Mouse (Mus musculus) heart, embryonic 15.5 days (tissue): ENCODE measurements at regions not wholly inside any gene's neighbourhood (a gene's known extent, or its start where the extent isn't known, plus 50 kb on each side); places are given as distances from the start of the nearest gene placed in this dataset.

Experiments
- ATAC-seq: fragments of 200-750 bp; cut with Nextera tagmentation; replicated peaks from 2 replicates; pipeline ENCODE4 v1.8.0; 2017; ENCODE audit warnings: low read depth, moderate TSS enrichment; ENCODE audit not compliant: insufficient number of reproducible peaks, insufficient read depth, low FRiP score
- H3K27ac ChIP-seq: fragments of 300-500 bp; sonication (generic); 2 replicates; pipeline ENCODE4 v1.5.1; 2015; ENCODE audit warnings: mild to moderate bottlenecking, inconsistent platforms
- H3K27me3 ChIP-seq: fragments of 300-500 bp; sonication (generic); 2 replicates; pipeline ENCODE4 v1.6.1; 2015; ENCODE audit warnings: inconsistent platforms
- H3K36me3 ChIP-seq: fragments of 300-500 bp; sonication (generic); 2 replicates; pipeline ENCODE4 v1.6.1; 2015; ENCODE audit warnings: mild to moderate bottlenecking, inconsistent platforms
- H3K4me1 ChIP-seq: fragments of 300-500 bp; sonication (generic); replicated peaks from 2 replicates; pipeline ENCODE4 v1.6.1; 2015; ENCODE audit warnings: inconsistent platforms
- H3K4me2 ChIP-seq: fragments of 300-500 bp; sonication (generic); 2 replicates; pipeline ENCODE4 v1.6.1; 2015; ENCODE audit warnings: inconsistent platforms, mild to moderate bottlenecking, moderate library complexity
- H3K4me3 ChIP-seq: fragments of 300-500 bp; sonication (generic); 2 replicates; pipeline ENCODE4 v1.5.1; 2015; ENCODE audit warnings: mild to moderate bottlenecking, inconsistent platforms
- H3K9ac ChIP-seq: fragments of 300-500 bp; sonication (generic); 2 replicates; pipeline ENCODE4 v1.6.1; 2015; ENCODE audit warnings: mild to moderate bottlenecking, inconsistent platforms
- H3K9me3 ChIP-seq: fragments of 300-500 bp; sonication (generic); replicated peaks from 2 replicates; pipeline ENCODE4 v1.6.1; 2016; ENCODE audit warnings: inconsistent platforms
- WGBS: fragments of 180-500 bp; shearing (Covaris S2); methylation state at CpG from one replicate; pipeline ENCODE4 v1.1.7; 2015; ENCODE audit warnings: mixed read lengths; 5-methylcytosine and 5-hydroxymethylcytosine counted together

DNA sequence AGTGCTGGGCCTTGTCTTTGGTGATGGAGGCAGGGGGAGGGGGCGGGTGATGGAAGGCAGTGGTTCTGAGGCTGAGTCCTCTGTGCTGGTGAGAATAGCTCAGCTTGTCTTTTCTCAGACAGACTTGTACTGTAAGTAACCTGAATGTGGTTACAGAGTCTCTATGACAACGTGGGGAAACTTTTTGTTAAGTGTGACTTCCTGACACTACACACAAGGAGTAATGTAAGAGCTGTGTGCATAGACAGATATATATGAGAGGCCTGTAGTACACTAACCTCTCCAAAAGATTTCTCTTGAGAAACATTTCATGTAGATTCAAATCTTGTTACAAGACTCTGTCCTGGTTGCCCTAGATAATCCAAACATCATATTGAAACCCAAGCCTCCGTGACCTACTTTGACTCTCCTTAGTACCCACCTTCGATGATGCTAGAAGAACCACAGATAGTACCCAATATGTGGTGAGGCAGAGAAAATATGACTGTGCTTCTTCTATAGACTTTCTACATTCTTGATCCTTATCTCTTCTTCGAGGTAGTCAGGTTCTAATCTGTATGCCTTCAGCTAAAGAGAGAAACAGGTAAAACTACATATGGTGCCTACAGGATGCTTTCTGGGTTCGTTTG is 424.7 kb downstream of the Ets1 start:
- Histone ChIP-seq H3K4me1 (no peaks in the 10 kb centered on the region), H3K9ac (no peak overlapping the region), H3K4me2 (no peak overlapping the region), H3K36me3 (no peaks in the 10 kb centered on the region), H3K4me3 (no peak overlapping the region), H3K9me3 (no peaks in the 10 kb centered on the region), H3K27me3 (no peaks in the 10 kb centered on the region), H3K27ac (no peak overlapping the region)
- WGBS: 67% methylated on average over 6 of the region's 6 CpGs
- ATAC-seq: no peak

DNA sequence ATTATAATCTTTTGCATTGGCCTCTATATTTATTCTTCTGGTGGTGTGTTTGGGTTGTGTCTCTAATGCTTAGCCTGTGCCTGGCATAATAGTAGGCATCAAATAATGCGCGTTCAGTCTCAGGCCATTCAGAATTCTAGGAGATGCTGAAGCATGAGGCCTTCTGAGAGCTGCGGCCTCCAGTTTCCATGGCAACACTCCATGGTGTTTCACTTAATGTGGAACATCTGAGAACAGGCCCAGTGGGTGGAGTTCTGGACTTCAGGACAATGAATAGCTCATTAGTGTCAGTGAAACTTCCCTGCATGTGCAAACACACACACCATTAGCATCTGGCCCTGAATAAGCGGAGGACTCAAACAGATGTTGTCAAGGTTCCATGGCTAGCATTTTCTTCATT is 426.5 kb downstream of the Ets1 start:
- no peak for ATAC-seq
- H3K27ac ChIP-seq: no peak overlapping the region
- no peaks in the 10 kb centered on the region for H3K4me1 ChIP-seq
- no peak overlapping the region for H3K4me2 ChIP-seq
- H3K36me3 ChIP-seq: no peaks in the 10 kb centered on the region
- H3K9ac ChIP-seq: no peak overlapping the region
- H3K9me3 ChIP-seq: no peaks in the 10 kb centered on the region
- WGBS: 86% methylated on average over 4 of the region's 4 CpGs
- H3K27me3 ChIP-seq: no peaks in the 10 kb centered on the region
- H3K4me3 ChIP-seq: no peak overlapping the region

DNA sequence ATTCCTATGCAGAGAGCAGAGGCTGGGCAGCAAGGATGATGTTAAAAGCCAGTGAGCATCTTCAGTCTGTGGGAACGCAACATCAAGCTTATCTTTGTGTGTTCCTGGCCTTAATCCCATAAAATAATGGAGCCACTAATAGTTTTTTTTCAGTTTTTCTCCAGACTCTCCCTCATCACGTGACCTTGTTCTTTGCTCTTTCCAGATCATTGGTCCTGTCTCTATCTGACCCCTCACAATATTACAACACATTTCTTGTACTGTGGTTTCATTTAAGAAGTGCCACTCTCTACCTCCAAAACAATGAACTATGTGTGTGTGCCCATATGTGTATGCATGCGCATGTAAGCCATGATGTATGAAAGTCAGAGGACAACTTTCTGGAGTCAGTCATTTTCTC is 429.3 kb downstream of the Ets1 start:
- Histone ChIP-seq H3K27ac (no peak overlapping the region), H3K4me3 (no peak overlapping the region), H3K9ac (no peak overlapping the region), H3K4me2 (no peak overlapping the region), H3K27me3 (no peaks in the 10 kb centered on the region), H3K4me1 (no peaks in the 10 kb centered on the region), H3K36me3 (no peaks in the 10 kb centered on the region), H3K9me3 (no peaks in the 10 kb centered on the region)
- ATAC-seq: no peak
- 79% methylated on average over 3 of the region's 3 CpGs for WGBS

DNA sequence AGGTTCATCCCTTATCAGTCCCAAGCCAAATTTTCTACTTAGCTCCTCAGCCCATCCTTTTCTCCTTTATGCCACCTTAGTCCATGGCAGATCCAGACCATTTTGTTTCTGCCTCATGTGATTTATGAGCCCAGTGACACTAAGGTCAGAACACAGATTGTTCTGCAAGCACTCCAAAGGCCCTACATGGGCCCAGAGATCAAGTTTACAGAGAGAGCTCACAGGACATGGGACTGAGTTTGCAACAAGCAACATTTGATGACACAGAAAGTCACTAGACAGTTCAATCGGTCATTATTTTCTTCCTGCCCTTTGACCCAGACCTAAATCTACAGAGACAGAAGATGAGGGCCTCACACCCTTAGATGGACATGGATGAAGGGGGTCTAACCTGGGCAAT is 431.5 kb downstream of the Ets1 start:
- no peaks in the 10 kb centered on the region for H3K27me3 ChIP-seq
- no peak for ATAC-seq
- H3K4me2 ChIP-seq: no peak overlapping the region
- H3K27ac ChIP-seq: no peak overlapping the region
- H3K4me1 ChIP-seq: no peaks in the 10 kb centered on the region
- no peak overlapping the region for H3K4me3 ChIP-seq
- no peaks in the 10 kb centered on the region for H3K36me3 ChIP-seq
- WGBS: 72% methylated on average over 1 of the region's 1 CpGs
- no peak overlapping the region for H3K9ac ChIP-seq
- H3K9me3 ChIP-seq: no peaks in the 10 kb centered on the region

DNA sequence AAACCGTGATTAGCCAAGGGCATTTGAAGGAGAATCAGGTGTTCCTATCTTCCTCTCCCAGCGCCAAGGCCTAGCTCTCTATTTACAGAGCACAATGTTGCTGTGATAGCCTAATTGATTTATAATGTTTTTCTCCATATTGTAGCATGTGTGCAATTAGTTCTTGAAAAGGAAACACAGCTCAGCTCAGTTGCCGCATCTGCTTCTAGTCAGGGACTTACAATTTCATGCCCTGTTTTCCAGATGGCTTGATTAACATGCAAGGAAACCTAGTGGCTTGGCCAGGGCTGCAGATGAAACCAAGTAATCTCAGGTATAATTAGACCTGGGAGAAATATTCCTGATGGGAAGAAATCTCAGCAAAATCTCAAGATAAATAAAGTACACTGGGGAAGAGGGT is 434.1 kb downstream of the Ets1 start:
- Histone ChIP-seq H3K4me1 (no peaks in the 10 kb centered on the region), H3K4me3 (no peak overlapping the region), H3K27ac (no peak overlapping the region), H3K36me3 (no peaks in the 10 kb centered on the region), H3K9ac (no peak overlapping the region), H3K27me3 (no peaks in the 10 kb centered on the region), H3K9me3 (no peaks in the 10 kb centered on the region), H3K4me2 (no peak overlapping the region)
- WGBS: 70% methylated on average over 3 of the region's 3 CpGs
- ATAC-seq: no peak

GRCm38 (mm10) chr9:33080271-33080670 is 444.2 kb downstream of the Ets1 start:
- Histone ChIP-seq H3K4me2 (no peak overlapping the region), H3K4me1 (0 out of 2 replicates have a peak, but pooled peaks cover 4% of the 10 kb centered on the region), H3K27me3 (no peaks in the 10 kb centered on the region), H3K9me3 (no peaks in the 10 kb centered on the region), H3K4me3 (no peak overlapping the region), H3K9ac (no peak overlapping the region), H3K27ac (no peak overlapping the region), H3K36me3 (no peaks in the 10 kb centered on the region)
- ATAC-seq: no peak
- WGBS: 59% methylated on average over 3 of the region's 3 CpGs

DNA sequence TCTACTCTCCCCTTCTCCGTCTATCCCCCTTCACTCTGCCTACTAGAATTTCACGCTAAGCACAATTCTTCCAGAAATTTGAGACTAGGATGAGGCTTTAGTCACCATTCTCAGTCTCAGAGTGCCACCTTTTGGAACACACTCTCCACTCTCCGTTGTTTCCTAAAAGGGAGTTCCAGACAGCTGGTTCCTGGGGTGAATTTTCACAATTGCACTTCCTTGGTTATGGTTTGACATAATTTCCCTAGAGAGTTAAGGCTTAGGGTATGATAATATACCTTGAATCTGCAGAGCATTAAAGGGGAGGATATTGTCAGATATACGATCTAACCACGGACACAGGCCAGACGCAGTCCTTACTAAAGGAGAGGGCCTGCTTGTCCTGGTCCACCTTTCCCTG is 444.8 kb downstream of the Ets1 start:
- no peak overlapping the region for H3K27ac ChIP-seq
- H3K36me3 ChIP-seq: no peaks in the 10 kb centered on the region
- H3K9me3 ChIP-seq: no peaks in the 10 kb centered on the region
- H3K4me2 ChIP-seq: no peak overlapping the region
- H3K9ac ChIP-seq: no peak overlapping the region
- H3K4me1 ChIP-seq: 0 out of 2 replicates have a peak, but pooled peaks cover 4% of the 10 kb centered on the region
- WGBS: 37% methylated on average over 6 of the region's 6 CpGs
- ATAC-seq: no peak
- H3K4me3 ChIP-seq: no peak overlapping the region
- H3K27me3 ChIP-seq: no peaks in the 10 kb centered on the region

GRCm38 (mm10) chr9:33089977-33090376 is 454.0 kb downstream of the Ets1 start:
- Histone ChIP-seq H3K9ac (no peak overlapping the region), H3K4me2 (no peak overlapping the region), H3K27ac (no peak overlapping the region), H3K4me1 (no peaks in the 10 kb centered on the region), H3K36me3 (no peaks in the 10 kb centered on the region), H3K9me3 (no peaks in the 10 kb centered on the region), H3K4me3 (no peak overlapping the region), H3K27me3 (no peaks in the 10 kb centered on the region)
- 64% methylated on average over 3 of the region's 3 CpGs for WGBS
- ATAC-seq: no peak

DNA sequence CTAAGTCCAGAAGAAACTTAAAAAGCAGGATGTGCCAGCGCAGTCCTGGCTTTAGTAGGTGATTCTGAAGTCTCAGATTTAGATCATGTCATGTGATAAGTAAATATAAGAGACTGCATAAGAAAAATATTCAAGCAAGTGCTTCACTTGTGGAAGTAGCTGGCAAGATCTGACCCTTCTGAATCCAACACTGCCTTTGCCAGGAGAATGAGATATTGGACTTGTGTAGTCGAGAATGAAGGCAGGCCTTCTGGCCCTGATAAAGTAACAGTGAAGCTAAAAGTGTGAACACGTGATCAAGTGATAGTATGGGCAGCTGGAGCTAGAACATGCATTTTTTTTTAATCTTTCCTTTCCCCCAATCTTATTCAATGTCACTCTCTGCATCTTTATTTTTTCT is 455.6 kb downstream of the Ets1 start:
- H3K36me3 ChIP-seq: no peaks in the 10 kb centered on the region
- no peaks in the 10 kb centered on the region for H3K4me1 ChIP-seq
- no peak overlapping the region for H3K27ac ChIP-seq
- H3K4me3 ChIP-seq: no peak overlapping the region
- H3K4me2 ChIP-seq: no peak overlapping the region
- no peak overlapping the region for H3K9ac ChIP-seq
- 55% methylated on average over 3 of the region's 3 CpGs for WGBS
- H3K9me3 ChIP-seq: no peaks in the 10 kb centered on the region
- H3K27me3 ChIP-seq: no peaks in the 10 kb centered on the region
- no peak for ATAC-seq

DNA sequence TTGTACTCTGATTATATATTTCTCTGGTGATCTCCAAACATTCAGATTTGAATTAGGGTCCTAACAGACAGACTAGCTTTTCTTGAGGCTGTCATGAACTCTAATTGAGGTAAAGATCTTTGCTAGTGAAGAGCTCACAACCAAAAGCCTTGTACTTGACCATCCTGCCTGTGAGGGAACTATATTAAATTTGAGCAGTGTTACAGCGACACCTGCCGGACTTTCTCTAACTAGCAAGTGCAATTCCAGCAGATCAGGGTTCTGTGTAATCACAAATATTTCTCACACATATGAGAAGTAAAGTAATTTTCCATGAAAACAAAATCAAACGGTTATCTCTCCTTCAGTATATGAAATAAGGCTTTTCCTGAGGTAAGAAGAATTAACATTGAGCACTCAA is 459.6 kb downstream of the Ets1 start:
- Histone ChIP-seq H3K9ac (no peak overlapping the region), H3K36me3 (no peaks in the 10 kb centered on the region), H3K4me2 (no peak overlapping the region), H3K27ac (no peak overlapping the region), H3K4me3 (no peak overlapping the region), H3K27me3 (no peaks in the 10 kb centered on the region), H3K9me3 (no peaks in the 10 kb centered on the region), H3K4me1 (no peaks in the 10 kb centered on the region; the same call in 1 of the 2 replicates)
- no peak for ATAC-seq
- WGBS: 1% methylated on average over 3 of the region's 3 CpGs

- no peak overlapping the region for H3K9ac ChIP-seq
- peak; percentile 39; the same call in 1 of the 2 replicates for ATAC-seq
- H3K9me3 ChIP-seq: no peaks in the 10 kb centered on the region
- no peak overlapping the region for H3K4me3 ChIP-seq
- peaks cover 9% of the 10 kb centered on the region; the same call in 1 of the 2 replicates for H3K4me1 ChIP-seq
- 14% methylated on average over 3 of the region's 3 CpGs for WGBS
- H3K27ac ChIP-seq: peak overlapping the region; percentile 35
- no peaks in the 10 kb centered on the region for H3K36me3 ChIP-seq
- H3K4me2 ChIP-seq: no peak overlapping the region
- H3K27me3 ChIP-seq: no peaks in the 10 kb centered on the region
Observed at GRCm38 (mm10) chr9:33101206-33101605, 465.2 kb downstream of the Ets1 start.

DNA sequence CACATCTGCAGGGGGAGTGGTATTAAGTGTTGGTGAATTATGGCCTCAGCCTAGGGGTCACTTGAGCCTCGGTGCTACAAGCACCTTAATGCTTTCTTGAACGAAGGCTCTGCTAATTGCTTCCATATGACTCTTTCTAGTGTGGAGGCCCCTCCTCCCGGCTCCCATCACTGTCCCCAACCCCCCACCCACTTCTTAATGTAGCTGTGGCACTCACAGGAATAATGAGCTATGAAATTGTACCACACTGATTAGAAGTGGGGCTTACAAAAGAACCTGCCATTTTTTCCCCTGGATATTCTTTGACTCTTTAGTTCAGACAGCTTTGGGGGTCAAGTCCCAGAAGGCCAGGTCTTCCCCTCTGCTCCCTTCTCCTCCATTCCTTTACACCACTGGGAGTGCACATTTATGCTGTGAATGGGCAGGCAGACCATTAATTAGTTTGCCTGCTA is 468.6 kb downstream of the Ets1 start:
- H3K4me3 ChIP-seq: no peak overlapping the region
- no peaks in the 10 kb centered on the region for H3K36me3 ChIP-seq
- H3K4me1 ChIP-seq: peaks cover 9% of the 10 kb centered on the region; the same call in 1 of the 2 replicates
- H3K27me3 ChIP-seq: no peaks in the 10 kb centered on the region
- no peak overlapping the region for H3K9ac ChIP-seq
- no peaks in the 10 kb centered on the region for H3K9me3 ChIP-seq
- no peak overlapping the region for H3K4me2 ChIP-seq
- WGBS: 40% methylated on average over 3 of the region's 3 CpGs
- no peak for ATAC-seq
- no peak overlapping the region for H3K27ac ChIP-seq
